Mouse (Mus musculus) heart, embryonic 14.5 days (tissue): Measurements from ENCODE around the gene Kcmf1. TPM values are rescaled to one million over a fixed set of nuclear protein-coding genes. Genes with fewer than 3 reads are reported as not detected.
"Not testable (repeated sequence)": the region's sequence is repeated elsewhere in the genome, so short reads cannot be mapped to it uniquely, and the experiment has no call there.

Experiments
- ATAC-seq: fragments of 200-750 bp; cut with Nextera tagmentation; 2 replicates; pipeline ENCODE4 v1.8.0; 2017; ENCODE audit warnings: low read depth, moderate TSS enrichment; ENCODE audit not compliant: insufficient number of reproducible peaks, insufficient read depth, low FRiP score
- H3K27ac ChIP-seq, 2 experiments: fragments of 200-500 bp in 1 of 2; fragments of 300-500 bp in 1 of 2; sonication (generic) in 1 of 2; replicated peaks in 1 of 2; 2 replicates each; pipeline ENCODE4 v1.5.1; 2012 to 2014; ENCODE audit warnings: low read depth in 2 of 2, low read length in 2 of 2, control low read depth in 1 of 2, mild to moderate bottlenecking in 1 of 2, mixed read lengths in 1 of 2; ENCODE audit not compliant: control insufficient read depth in 1 of 2, insufficient read depth in 1 of 2
- H3K27me3 ChIP-seq: fragments of 300-500 bp; sonication (generic); 2 replicates; pipeline ENCODE4 v1.6.1; 2014; ENCODE audit warnings: mild to moderate bottlenecking, low read length, control low read depth; ENCODE audit not compliant: control insufficient read depth, insufficient read depth
- H3K36me3 ChIP-seq: fragments of 300-500 bp; sonication (generic); 2 replicates; pipeline ENCODE4 v1.6.1; 2014; ENCODE audit warnings: mild to moderate bottlenecking, control low read depth, low read length, mixed read lengths; ENCODE audit not compliant: control insufficient read depth, insufficient read depth
- H3K4me1 ChIP-seq, 2 experiments: fragments of 200-500 bp in 1 of 2; fragments of 300-500 bp in 1 of 2; sonication (generic) in 1 of 2; 2 replicates each; pipeline ENCODE4 v1.6.1; 2012 to 2014; ENCODE audit warnings: low read length in 2 of 2, control low read depth in 1 of 2, mixed read lengths in 1 of 2; ENCODE audit not compliant: control insufficient read depth in 2 of 2, insufficient read depth in 2 of 2
- H3K4me2 ChIP-seq: fragments of 300-500 bp; sonication (generic); 2 replicates; pipeline ENCODE4 v1.6.1; 2014; ENCODE audit warnings: mild to moderate bottlenecking, low read length
- H3K4me3 ChIP-seq, 2 experiments: fragments of 200-500 bp in 1 of 2; fragments of 300-500 bp in 1 of 2; sonication (generic) in 1 of 2; 2 replicates each; pipeline ENCODE4 v1.5.1; 2012 to 2014; ENCODE audit warnings: low read length in 2 of 2, mild to moderate bottlenecking in 2 of 2, control low read depth in 1 of 2, low read depth in 1 of 2, moderate library complexity in 1 of 2; ENCODE audit not compliant: control insufficient read depth in 1 of 2, insufficient read depth in 1 of 2
- H3K9ac ChIP-seq: fragments of 300-500 bp; sonication (generic); 2 replicates; pipeline ENCODE4 v1.6.1; 2014; ENCODE audit warnings: mild to moderate bottlenecking, low read length
- H3K9me3 ChIP-seq: fragments of 300-500 bp; sonication (generic); 2 replicates; pipeline ENCODE4 v1.6.1; 2016; ENCODE audit warnings: low read length, control low read depth; ENCODE audit not compliant: control insufficient read depth
- WGBS: fragments of 180-500 bp; shearing (Covaris S2); extraction: QIAGEN DNeasy Blood & Tissue Kit; methylation state at CpG from one replicate; pipeline ENCODE4 v1.1.7; 2014; 5-methylcytosine and 5-hydroxymethylcytosine counted together
- polyA plus RNA-seq: library from polyadenylated mRNA; unstranded; fragments of >200 nt; fragmentation: Nextera tagmentation; extraction: Ambion mirVana; gene quantifications from 2 replicates; pipeline ENCODE4 v1.2.1, GENCODE M21; 2014

The Kcmf1 gene
- polyA plus RNA-seq, 1 experiment from 2014 or later: 62.5 TPM

DNA sequence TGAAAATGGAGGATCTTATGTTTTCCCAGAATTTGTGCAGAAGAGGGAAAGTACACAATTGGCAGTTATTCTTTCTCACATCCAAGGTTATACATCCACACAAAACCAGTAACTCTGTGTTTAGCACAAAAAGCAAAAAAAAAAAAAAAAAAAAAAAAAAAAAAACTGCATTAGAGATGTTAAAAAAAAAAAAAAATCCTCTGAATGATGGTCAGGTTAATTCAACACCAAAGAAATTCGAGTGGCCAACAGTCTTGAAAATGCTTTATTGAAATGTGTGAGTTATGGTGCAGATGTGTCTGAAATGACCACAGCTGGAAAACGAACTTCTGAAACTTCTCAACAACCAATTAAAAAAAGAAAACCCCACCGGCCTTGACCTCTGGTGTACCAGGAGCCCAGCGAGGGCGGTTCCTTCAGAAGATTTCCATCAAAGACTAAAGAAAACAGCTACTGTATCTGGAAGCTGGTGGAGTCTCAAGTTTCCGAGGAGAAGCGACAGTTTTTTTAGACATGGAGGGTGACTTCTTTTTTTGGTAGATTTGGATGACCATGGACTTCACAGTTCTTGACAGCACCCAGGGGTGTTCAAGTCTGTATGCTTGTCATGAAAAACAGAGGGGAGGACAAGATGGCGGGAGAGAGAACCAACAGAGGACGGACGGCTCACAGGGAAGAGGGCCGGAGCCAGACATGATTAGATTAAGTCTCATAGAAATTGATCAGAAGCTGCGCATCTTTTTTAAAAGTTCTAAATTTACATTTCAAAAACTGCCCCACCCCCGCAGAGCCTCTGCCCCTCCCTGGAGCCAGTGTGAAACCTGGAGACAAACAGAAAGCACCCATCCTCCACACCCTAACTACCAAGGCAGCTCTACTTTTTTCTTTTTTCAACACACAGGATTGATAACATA, 58.7 kb downstream of the Kcmf1 start:
- H3K27me3 ChIP-seq: no peaks in the 10 kb centered on the region
- H3K9me3 ChIP-seq: no peaks in the 10 kb centered on the region
- no peak for ATAC-seq
- 86% methylated on average over 13 of the region's 13 CpGs for WGBS
- no peak overlapping the region for H3K4me2 ChIP-seq
- H3K9ac ChIP-seq: no peak overlapping the region
- peaks cover 69% of the 10 kb centered on the region for H3K36me3 ChIP-seq
- no peak overlapping the region for H3K4me3 ChIP-seq
- H3K27ac ChIP-seq: no peak overlapping the region
- no peaks in the 10 kb centered on the region for H3K4me1 ChIP-seq

- Histone ChIP-seq H3K9me3 (no peaks in the 10 kb centered on the region), H3K4me2 (no peak overlapping the region), H3K36me3 (peaks cover 36% of the 10 kb centered on the region), H3K27ac (no peak overlapping the region), H3K27me3 (no peaks in the 10 kb centered on the region), H3K4me1 (no peaks in the 10 kb centered on the region), H3K9ac (no peak overlapping the region), H3K4me3 (no peak overlapping the region)
- ATAC-seq: no peak
- WGBS: 89% methylated on average over 4 of the region's 4 CpGs
These were observed 62.0 kb downstream of the Kcmf1 start for GRCm38 (mm10) chr6:72837756-72838155.

GRCm38 (mm10) chr6:72834518-72834917, 65.3 kb downstream of the Kcmf1 start:
- H3K9ac ChIP-seq: no peak overlapping the region
- no peak for ATAC-seq
- no peak overlapping the region for H3K4me3 ChIP-seq
- 64% methylated on average over 4 of the region's 4 CpGs for WGBS
- H3K4me2 ChIP-seq: no peak overlapping the region
- H3K27me3 ChIP-seq: no peaks in the 10 kb centered on the region
- H3K4me1 ChIP-seq: no peaks in the 10 kb centered on the region
- H3K27ac ChIP-seq: no peak overlapping the region
- H3K9me3 ChIP-seq: no peaks in the 10 kb centered on the region
- H3K36me3 ChIP-seq: peaks cover 5% of the 10 kb centered on the region

DNA sequence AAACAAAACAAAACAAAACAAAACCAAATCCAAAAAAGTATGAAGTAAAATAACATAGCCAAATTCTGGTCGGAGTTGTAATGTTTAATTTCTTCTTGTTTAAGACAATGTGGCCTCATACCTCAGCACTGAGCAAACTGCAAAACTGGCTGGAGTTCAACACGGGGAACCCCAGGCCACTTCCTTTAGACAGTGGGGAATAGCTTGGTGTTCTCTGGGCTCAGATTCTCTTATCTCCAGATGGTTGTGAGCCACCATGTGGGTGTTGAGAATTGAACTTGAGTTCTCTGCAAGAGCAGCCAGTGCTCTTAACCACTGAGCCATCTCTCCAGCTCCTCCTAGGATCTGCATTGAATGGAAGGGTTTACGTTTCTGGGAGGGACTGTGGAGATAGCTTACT, 67.9 kb downstream of the Kcmf1 start:
- ATAC-seq: no peak

GRCm38 (mm10) chr6:72831276-72831675, 68.5 kb downstream of the Kcmf1 start:
- Histone ChIP-seq H3K36me3 (no peaks in the 10 kb centered on the region), H3K27me3 (0 out of 2 replicates have a peak, but pooled peaks cover 6% of the 10 kb centered on the region), H3K9ac (no peak overlapping the region), H3K27ac (no peak overlapping the region), H3K4me2 (no peak overlapping the region), H3K4me1 (no peaks in the 10 kb centered on the region), H3K9me3 (no peaks in the 10 kb centered on the region), H3K4me3 (no peak overlapping the region)
- ATAC-seq: no peak
- WGBS: 24% methylated on average over 3 of the region's 3 CpGs

More for the DNA sequence above, 67.9 kb downstream of the Kcmf1 start:
- H3K9me3 ChIP-seq: no peaks in the 10 kb centered on the region
- H3K4me2 ChIP-seq: no peak overlapping the region
- H3K27ac ChIP-seq: no peak overlapping the region
- no peak overlapping the region for H3K4me3 ChIP-seq
- no peaks in the 10 kb centered on the region for H3K27me3 ChIP-seq
- no peaks in the 10 kb centered on the region for H3K36me3 ChIP-seq
- WGBS: 47% methylated on average over 3 of the region's 3 CpGs
- H3K4me1 ChIP-seq: no peaks in the 10 kb centered on the region
- H3K9ac ChIP-seq: no peak overlapping the region

DNA sequence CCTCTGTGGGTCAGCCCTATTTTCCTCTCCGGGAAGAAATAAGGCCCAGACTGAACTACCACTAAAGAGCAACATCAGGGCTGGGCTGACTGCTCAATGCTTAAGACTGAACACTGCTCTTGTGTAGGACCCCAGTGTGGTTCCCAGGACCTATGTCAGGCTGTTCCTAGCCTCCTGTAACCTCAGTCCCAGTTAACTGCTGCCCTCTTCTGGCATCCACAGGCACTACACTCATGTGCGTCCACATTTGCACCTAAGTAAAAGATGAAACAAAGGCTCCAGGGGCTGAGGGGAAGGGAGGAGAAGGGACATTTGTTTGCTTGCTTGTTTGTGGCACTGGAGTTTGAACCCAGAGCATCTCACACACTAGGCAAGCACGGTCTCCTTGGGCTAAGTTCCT, 70.9 kb downstream of the Kcmf1 start:
- no peak overlapping the region for H3K9ac ChIP-seq

GRCm38 (mm10) chr6:72828037-72828436, 71.7 kb downstream of the Kcmf1 start:
- H3K9ac ChIP-seq, H3K27ac ChIP-seq, H3K4me3 ChIP-seq, ATAC-seq, H3K9me3 ChIP-seq, H3K36me3 ChIP-seq, H3K27me3 ChIP-seq: not testable (repeated sequence)
- Histone ChIP-seq H3K4me1 (peaks cover 4 to 13% of the 10 kb centered on the region in 2 experiments), H3K4me2 (peak overlapping the region; percentile 25)
- WGBS: 4% methylated on average over 9 of the region's 9 CpGs

More for the DNA sequence above, 70.9 kb downstream of the Kcmf1 start:
- H3K27ac ChIP-seq: no peak overlapping the region
- H3K36me3 ChIP-seq: no peaks in the 10 kb centered on the region
- peaks cover 4 to 13% of the 10 kb centered on the region in 2 experiments for H3K4me1 ChIP-seq
- no peaks in the 10 kb centered on the region for H3K9me3 ChIP-seq
- no peak overlapping the region for H3K4me3 ChIP-seq
- no peak overlapping the region for H3K4me2 ChIP-seq
- H3K27me3 ChIP-seq: 0 out of 2 replicates have a peak, but pooled peaks cover 9% of the 10 kb centered on the region
- WGBS: 81% methylated on average over 3 of the region's 3 CpGs
- no peak for ATAC-seq
